Mouse (Mus musculus): ENCODE measurements around the gene Ehmt1. TPM values are rescaled to one million over a fixed set of nuclear protein-coding genes. Genes with fewer than 3 reads are reported as not detected.
A peak's percentile ranks its signal among the peaks of the same experiment; 100 is the strongest.

The Ehmt1 gene
- polyA plus RNA-seq, 1 experiment: 294 TPM

DNA sequence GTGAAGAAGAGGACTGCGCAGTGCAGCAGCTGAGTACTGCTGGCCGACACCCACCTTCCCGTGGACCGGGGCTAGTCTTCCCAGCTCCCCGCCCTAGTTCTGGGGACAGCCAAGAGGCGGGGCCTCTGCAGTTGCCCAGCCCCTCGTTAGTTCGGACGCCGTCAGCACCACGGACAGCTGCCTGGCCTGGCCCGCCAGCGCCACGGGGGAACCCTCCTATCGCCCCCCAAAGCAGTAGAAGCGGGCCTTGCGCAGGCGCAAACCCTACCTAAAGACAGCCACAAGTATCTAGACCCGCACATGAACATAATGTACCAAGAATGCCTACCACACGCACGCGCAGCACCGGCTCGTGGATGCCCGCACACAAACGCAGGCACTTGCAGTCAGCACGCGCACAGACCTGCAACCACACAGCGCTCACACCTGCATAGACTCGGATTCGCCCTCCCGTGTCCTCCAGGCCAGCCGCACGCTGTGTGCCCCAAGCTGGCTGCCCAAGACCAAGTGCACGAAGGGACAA lies 157.4 kb downstream of the Ehmt1 start:
- Histone ChIP-seq H3K4me1 (ENCODE audit: control insufficient read depth, insufficient read depth, low read length) (peaks cover 20% of the 10 kb centered on the region), H3K4me3 (ENCODE audit: insufficient read depth, low read depth, low read length) (peak overlapping the region; percentile 68), H3K27ac (ENCODE audit: insufficient read depth, low read depth, low read length) (no peak overlapping the region)
- WGBS: under 1% methylated on average over 35 of the region's 35 CpGs
- TF ChIP-seq POLR2A (IDR thresholded peaks at IDR 0.05; ENCODE audit: insufficient read depth, low read depth, low read length): no peak
- TF ChIP-seq CTCF (IDR thresholded peaks at IDR 0.05; ENCODE audit: insufficient read depth, low read depth, low read length): no peak

DNA sequence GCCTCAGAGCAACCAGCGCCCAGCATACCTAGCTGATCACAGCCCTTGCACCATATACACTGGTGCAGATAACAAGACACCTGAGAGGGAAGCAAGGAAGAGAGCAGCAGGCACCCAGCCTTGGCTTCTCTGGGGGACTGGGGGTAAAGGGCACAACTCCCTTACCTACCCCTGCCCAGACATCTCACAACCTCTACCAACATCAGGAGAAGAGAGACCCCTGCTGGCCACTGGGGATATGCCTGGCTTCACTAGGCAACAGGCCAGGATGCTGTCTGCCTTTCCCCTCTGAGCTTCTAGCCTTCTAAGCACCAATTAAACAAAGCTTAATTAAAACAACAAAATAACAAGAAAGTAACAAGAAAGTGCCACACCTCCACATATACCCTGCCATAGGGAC lies 164.1 kb downstream of the Ehmt1 start:
- WGBS: 100% methylated on average over 1 of the region's 1 CpGs
- H3K4me1 ChIP-seq (ENCODE audit: control insufficient read depth, insufficient read depth, low read length): peaks cover 16% of the 10 kb centered on the region
- TF ChIP-seq CTCF (IDR thresholded peaks at IDR 0.05; ENCODE audit: insufficient read depth, low read depth, low read length): peak; percentile 66
- TF ChIP-seq POLR2A (IDR thresholded peaks at IDR 0.05; ENCODE audit: insufficient read depth, low read depth, low read length): no peak
- no peak overlapping the region for H3K27ac ChIP-seq (ENCODE audit: insufficient read depth, low read depth, low read length)
- no peak overlapping the region for H3K4me3 ChIP-seq (ENCODE audit: insufficient read depth, low read depth, low read length)

GRCm38 (mm10) chr2:24752599-24752998 lies 166.8 kb downstream of the Ehmt1 start:
- Histone ChIP-seq H3K4me3 (ENCODE audit: insufficient read depth, low read depth, low read length) (no peak overlapping the region), H3K27ac (ENCODE audit: insufficient read depth, low read depth, low read length) (no peak overlapping the region), H3K4me1 (ENCODE audit: control insufficient read depth, insufficient read depth, low read length) (peaks cover 9% of the 10 kb centered on the region; the same call in 1 of the 2 replicates)
- no peak for TF ChIP-seq CTCF (IDR thresholded peaks at IDR 0.05; ENCODE audit: insufficient read depth, low read depth, low read length)
- no peak for TF ChIP-seq POLR2A (IDR thresholded peaks at IDR 0.05; ENCODE audit: insufficient read depth, low read depth, low read length)
- 54% methylated on average over 4 of the region's 4 CpGs for WGBS

- H3K4me3 ChIP-seq (ENCODE audit: insufficient read depth, low read depth, low read length): no peak overlapping the region
- no peak for TF ChIP-seq POLR2A (IDR thresholded peaks at IDR 0.05; ENCODE audit: insufficient read depth, low read depth, low read length)
- TF ChIP-seq CTCF (IDR thresholded peaks at IDR 0.05; ENCODE audit: insufficient read depth, low read depth, low read length): no peak
- peaks cover 7% of the 10 kb centered on the region; the same call in 1 of the 2 replicates for H3K4me1 ChIP-seq (ENCODE audit: control insufficient read depth, insufficient read depth, low read length)
- WGBS: 86% methylated on average over 3 of the region's 3 CpGs
- H3K27ac ChIP-seq (ENCODE audit: insufficient read depth, low read depth, low read length): no peak overlapping the region
Measured at GRCm38 (mm10) chr2:24750051-24750450, 169.4 kb downstream of the Ehmt1 start.

- Histone ChIP-seq H3K4me1 (ENCODE audit: control insufficient read depth, insufficient read depth, low read length) (peaks cover 11% of the 10 kb centered on the region), H3K4me3 (ENCODE audit: insufficient read depth, low read depth, low read length) (no peak overlapping the region), H3K27ac (ENCODE audit: insufficient read depth, low read depth, low read length) (no peak overlapping the region)
- 74% methylated on average over 7 of the region's 7 CpGs for WGBS
- TF ChIP-seq POLR2A (IDR thresholded peaks at IDR 0.05; ENCODE audit: insufficient read depth, low read depth, low read length) (no peak), CTCF (IDR thresholded peaks at IDR 0.05; ENCODE audit: insufficient read depth, low read depth, low read length) (no peak)
Measured at GRCm38 (mm10) chr2:24747878-24748277, 171.5 kb downstream of the Ehmt1 start.

Other genes with a start within 250 kb of the Ehmt1 start
- not detected in 2 replicates for gene Cacna1b, start 156.5 kb downstream of the Ehmt1 start, polyA plus RNA-seq (2012; ENCODE audit: insufficient read depth, insufficient read length, low replicate concordance, missing spikeins)
- not detected in 2 replicates for gene Arrdc1, start 15.6 kb upstream of the Ehmt1 start, polyA plus RNA-seq (2012; ENCODE audit: insufficient read depth, insufficient read length, low replicate concordance, missing spikeins)
- not detected in 2 replicates for gene Zmynd19, start 30.2 kb upstream of the Ehmt1 start, polyA plus RNA-seq (2012; ENCODE audit: insufficient read depth, insufficient read length, low replicate concordance, missing spikeins)
- not detected in 2 replicates for gene Dph7, start 42.8 kb upstream of the Ehmt1 start, polyA plus RNA-seq (2012; ENCODE audit: insufficient read depth, insufficient read length, low replicate concordance, missing spikeins)
- gene Mrpl41, start 55.5 kb upstream of the Ehmt1 start, polyA plus RNA-seq (2012; ENCODE audit: insufficient read depth, insufficient read length, low replicate concordance, missing spikeins): not detected in 2 replicates
- not detected in 2 replicates for gene Pnpla7, start 56.4 kb upstream of the Ehmt1 start, polyA plus RNA-seq (2012; ENCODE audit: insufficient read depth, insufficient read length, low replicate concordance, missing spikeins)
- gene Nsmf, start 134.7 kb upstream of the Ehmt1 start, polyA plus RNA-seq (2012; ENCODE audit: insufficient read depth, insufficient read length, low replicate concordance, missing spikeins): not detected in 2 replicates
- not detected in 2 replicates for gene Entpd8, start 160.7 kb upstream of the Ehmt1 start, polyA plus RNA-seq (2012; ENCODE audit: insufficient read depth, insufficient read length, low replicate concordance, missing spikeins)
- gene Noxa1, start 175.5 kb upstream of the Ehmt1 start, polyA plus RNA-seq (2012; ENCODE audit: insufficient read depth, insufficient read length, low replicate concordance, missing spikeins): not detected in 2 replicates